Mouse (Mus musculus) olfactory bulb, adult 2 months (tissue): ENCODE measurements around the gene Cdc42.

Experiments used
- CTCF ChIP-seq: fragments of 200-500 bp; IDR thresholded peaks from 2 replicates; pipeline ENCODE4 v1.5.1; 2012; ENCODE audit warnings: low read depth, mild to moderate bottlenecking, low read length, moderate library complexity; ENCODE audit not compliant: insufficient read depth
- POLR2A ChIP-seq: fragments of 200-500 bp; IDR thresholded peaks from 2 replicates; pipeline ENCODE4 v1.6.1; 2012; ENCODE audit warnings: mild to moderate bottlenecking, low read depth, low read length, moderate library complexity; ENCODE audit not compliant: insufficient read depth

DNA sequence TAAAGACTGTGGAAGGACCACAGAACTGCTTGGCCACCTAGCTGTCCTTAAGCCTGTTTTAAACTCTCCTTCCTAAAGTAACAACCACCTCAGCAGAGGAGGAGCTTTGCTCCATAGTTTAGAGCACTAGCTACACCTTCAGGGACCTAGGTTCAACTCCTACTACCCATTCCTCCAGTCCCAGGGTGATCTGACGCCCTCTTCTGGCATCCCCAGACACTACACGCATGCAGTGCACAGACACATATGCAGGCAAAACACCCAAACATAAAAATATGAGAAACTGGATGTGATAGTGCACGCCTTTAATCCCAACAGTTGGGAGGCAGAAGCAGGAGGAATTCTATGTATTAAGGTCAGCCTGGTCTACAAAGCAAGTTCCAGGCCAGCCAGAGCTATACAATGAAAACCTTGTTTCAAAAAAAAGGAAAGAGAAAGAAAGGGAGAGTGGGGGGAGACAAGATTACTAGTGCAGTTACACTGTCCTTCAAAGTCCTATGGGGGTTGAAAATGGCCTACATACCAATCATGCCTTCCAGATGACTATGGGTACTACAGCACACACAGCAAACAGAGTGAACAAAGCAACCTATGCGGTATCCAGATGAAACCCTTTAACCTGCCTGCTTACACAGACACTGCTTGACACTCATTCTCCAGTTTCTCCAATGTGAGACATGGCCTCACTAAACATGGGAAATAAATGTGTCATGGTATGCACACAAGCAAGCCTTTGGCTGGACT, 41.3 kb downstream of the Cdc42 start:
- TF ChIP-seq CTCF: no peak
- TF ChIP-seq POLR2A: no peak
